Mouse (Mus musculus): Measurements from ENCODE around the gene Akap9. TPM values are rescaled to one million over a fixed set of nuclear protein-coding genes. Genes with fewer than 3 reads are reported as not detected.
"Not testable (repeated sequence)": the region's sequence is repeated elsewhere in the genome, so short reads cannot be mapped to it uniquely, and the experiment has no call there.

Akap9 gene
- polyA plus RNA-seq, 1 experiment, result 3.0 TPM

DNA sequence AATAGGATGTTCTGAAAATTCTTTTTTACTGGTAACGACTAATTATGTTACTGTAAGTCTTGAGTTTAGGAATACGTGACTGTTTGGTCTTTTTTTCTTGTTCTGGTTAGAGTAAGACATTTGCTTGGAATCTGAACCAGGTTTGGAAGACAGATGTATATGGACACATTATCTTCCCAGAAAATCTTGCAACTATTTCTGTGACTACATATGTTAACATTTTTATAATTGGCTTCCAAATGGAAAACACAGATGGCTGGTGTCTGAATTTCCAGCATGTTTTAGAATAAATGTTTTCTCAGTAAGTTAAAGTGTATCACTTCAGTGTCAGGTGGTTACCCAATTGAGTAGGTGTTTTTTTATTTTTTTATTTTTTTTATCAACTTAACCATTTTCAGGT lies 13.4 kb downstream of the Akap9 start:
- Histone ChIP-seq H3K27me3 (ENCODE audit: control insufficient read depth, insufficient read depth, insufficient read length) (no peaks in the 10 kb centered on the region), H3K4me2 (ENCODE audit: low read depth) (no peak overlapping the region), H3K36me3 (ENCODE audit: control insufficient read depth, insufficient read depth) (no peaks in the 10 kb centered on the region), H3ac (ENCODE audit: control insufficient read depth, insufficient read length) (no peak overlapping the region), H3K79me2 (ENCODE audit: control insufficient read depth, insufficient read depth) (peaks cover 23% of the 10 kb centered on the region), H3K4me3 (no peak overlapping the region)
- no peak for TF ChIP-seq POLR2AphosphoS2 (IDR thresholded peaks at IDR 0.05; ENCODE audit: insufficient read length, low read depth)
- TF ChIP-seq TCF12 (IDR thresholded peaks at IDR 0.05; ENCODE audit: insufficient read depth, poor library complexity, severe bottlenecking), result no peak
- no peak for TF ChIP-seq E2F4 (IDR thresholded peaks at IDR 0.05; ENCODE audit: insufficient read depth)

DNA sequence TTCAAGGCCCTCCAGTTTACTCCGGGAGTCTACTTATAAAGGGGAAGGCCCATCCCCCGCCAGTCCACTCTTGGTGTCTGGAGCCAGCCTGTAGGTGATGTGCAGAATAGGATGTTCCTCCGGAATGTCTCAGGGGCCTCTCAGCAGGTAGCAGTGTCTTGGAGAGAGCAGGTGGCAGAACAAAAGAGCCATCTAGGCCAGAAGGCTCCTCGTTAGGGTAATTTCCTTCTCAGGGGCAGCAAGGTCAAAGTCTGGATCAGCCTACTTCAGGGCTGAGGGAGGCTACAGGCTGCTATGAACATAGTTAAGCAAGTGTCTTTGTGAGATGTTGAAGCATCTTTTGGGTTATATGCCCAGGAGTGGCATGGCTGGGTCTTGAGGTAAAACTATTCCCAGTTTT lies 15.3 kb downstream of the Akap9 start:
- H3K36me3 ChIP-seq (ENCODE audit: control insufficient read depth, insufficient read depth); H3ac ChIP-seq (ENCODE audit: control insufficient read depth, insufficient read length); H3K4me2 ChIP-seq (ENCODE audit: low read depth); H3K27me3 ChIP-seq (ENCODE audit: control insufficient read depth, insufficient read depth, insufficient read length); H3K4me3 ChIP-seq: not testable (repeated sequence)
- H3K79me2 ChIP-seq (ENCODE audit: control insufficient read depth, insufficient read depth), result peaks cover 10% of the 10 kb centered on the region

DNA sequence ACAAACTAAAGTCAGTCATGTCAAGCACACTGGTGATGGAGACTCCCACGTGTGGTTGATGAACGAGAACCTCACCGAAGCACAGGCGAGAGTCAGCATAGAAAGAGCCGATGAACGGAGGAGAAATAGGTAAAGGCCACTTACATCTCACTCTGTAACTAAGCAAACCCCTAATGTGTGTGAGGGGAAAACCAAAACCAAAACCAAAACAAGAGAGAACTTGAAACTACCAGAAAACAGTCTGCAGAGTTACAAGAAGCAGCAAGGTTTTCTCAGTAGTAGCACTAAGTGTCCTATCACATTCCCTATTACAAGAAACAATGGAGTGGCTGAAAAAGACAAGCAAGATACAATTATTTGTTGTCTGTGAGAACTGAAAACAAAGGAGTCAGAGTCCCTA lies 24.6 kb downstream of the Akap9 start:
- TF ChIP-seq E2F4 (IDR thresholded peaks at IDR 0.05; ENCODE audit: insufficient read depth) (no peak), USF1 (IDR thresholded peaks at IDR 0.05; ENCODE audit: low read depth) (no peak), SRF (IDR thresholded peaks at IDR 0.05; ENCODE audit: control insufficient read depth, insufficient read length, low read depth) (no peak), MAX (IDR thresholded peaks at IDR 0.05; ENCODE audit: low read depth) (no peak), CEBPB (IDR thresholded peaks at IDR 0.05; ENCODE audit: insufficient read depth, poor library complexity, severe bottlenecking) (no peak), POLR2A (IDR thresholded peaks at IDR 0.05; ENCODE audit: insufficient read length, low read depth) (no peak), TCF3 (IDR thresholded peaks at IDR 0.05; ENCODE audit: insufficient read length, low read depth) (no peak), POLR2AphosphoS2 (IDR thresholded peaks at IDR 0.05; ENCODE audit: insufficient read length, low read depth) (no peak), MYOG (IDR thresholded peaks at IDR 0.05; ENCODE audit: control insufficient read depth in 1 of 3, insufficient read depth in 1 of 3, insufficient read length in 2 of 3, low read depth in 2 of 3) (no peak), TCF12 (IDR thresholded peaks at IDR 0.05; ENCODE audit: insufficient read depth, poor library complexity, severe bottlenecking) (no peak), MYOD1 (IDR thresholded peaks at IDR 0.05; ENCODE audit: control insufficient read depth in 1 of 3, insufficient read length in 2 of 3, low read depth in 2 of 3) (no peak), REST (IDR thresholded peaks at IDR 0.05; ENCODE audit: insufficient read depth, insufficient read length) (no peak)
- H3K36me3 ChIP-seq (ENCODE audit: control insufficient read depth, insufficient read depth), result peaks cover 16% of the 10 kb centered on the region
- no peaks in the 10 kb centered on the region for H3K79me2 ChIP-seq (ENCODE audit: control insufficient read depth, insufficient read depth)

DNA sequence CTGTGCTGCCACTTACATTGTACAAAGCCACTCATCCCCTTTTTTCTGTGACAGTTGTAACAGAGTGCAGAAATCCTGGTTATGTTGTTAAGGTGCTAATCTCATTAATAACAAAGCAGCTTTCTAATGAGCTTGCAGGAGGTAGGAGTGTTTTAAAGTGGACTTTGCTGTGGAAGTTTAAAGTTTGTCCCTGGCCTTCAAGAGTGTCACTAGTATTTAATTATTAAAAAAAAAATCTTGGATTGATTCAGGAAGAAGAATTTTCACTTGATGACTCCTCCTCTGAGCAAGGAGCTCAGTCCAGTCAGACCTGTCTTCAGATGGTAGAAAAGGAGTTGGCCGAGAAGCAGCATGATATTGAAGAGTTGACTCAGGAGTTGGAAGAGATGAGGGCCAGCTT lies 26.7 kb downstream of the Akap9 start:
- TF ChIP-seq TCF12 (IDR thresholded peaks at IDR 0.05; ENCODE audit: insufficient read depth, poor library complexity, severe bottlenecking), result no peak
- Histone ChIP-seq H3K79me2 (ENCODE audit: control insufficient read depth, insufficient read depth) (no peaks in the 10 kb centered on the region), H3K4me2 (ENCODE audit: low read depth) (no peak overlapping the region), H3K36me3 (ENCODE audit: control insufficient read depth, insufficient read depth) (peaks cover 16% of the 10 kb centered on the region), H3ac (ENCODE audit: control insufficient read depth, insufficient read length) (no peak overlapping the region), H3K4me3 (no peak overlapping the region), H3K27me3 (ENCODE audit: control insufficient read depth, insufficient read depth, insufficient read length) (no peaks in the 10 kb centered on the region)

More for the DNA sequence above, 24.6 kb downstream of the Akap9 start:
- Histone ChIP-seq H3K4me3 (no peak overlapping the region), H3K4me2 (ENCODE audit: low read depth) (no peak overlapping the region), H3K27me3 (ENCODE audit: control insufficient read depth, insufficient read depth, insufficient read length) (no peaks in the 10 kb centered on the region), H3ac (ENCODE audit: control insufficient read depth, insufficient read length) (no peak overlapping the region)

DNA sequence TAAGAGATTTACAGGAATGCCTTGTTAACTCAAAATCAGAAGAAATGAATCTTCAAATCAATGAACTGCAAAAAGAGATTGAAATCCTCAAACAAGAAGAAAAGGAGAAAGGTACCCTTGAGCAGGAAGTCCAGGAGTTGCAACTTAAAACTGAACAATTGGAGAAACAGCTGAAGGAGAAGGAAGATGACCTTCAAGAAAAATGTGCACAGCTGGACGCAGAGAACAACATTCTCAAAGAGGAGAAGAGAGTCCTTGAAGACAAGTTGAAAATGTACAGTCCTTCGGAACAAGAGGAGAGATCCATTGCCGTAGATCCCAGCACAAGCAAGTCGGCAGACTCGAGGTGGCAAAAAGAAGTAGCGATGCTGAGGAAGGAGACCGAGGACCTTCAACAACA lies 33.4 kb downstream of the Akap9 start:
- no peak for TF ChIP-seq POLR2AphosphoS2 (IDR thresholded peaks at IDR 0.05; ENCODE audit: insufficient read length, low read depth)
- no peak overlapping the region for H3ac ChIP-seq (ENCODE audit: control insufficient read depth, insufficient read length)
- H3K36me3 ChIP-seq (ENCODE audit: control insufficient read depth, insufficient read depth), result peaks cover 12% of the 10 kb centered on the region
- no peak overlapping the region for H3K4me3 ChIP-seq
- H3K27me3 ChIP-seq (ENCODE audit: control insufficient read depth, insufficient read depth, insufficient read length), result no peaks in the 10 kb centered on the region
- H3K79me2 ChIP-seq (ENCODE audit: control insufficient read depth, insufficient read depth), result no peaks in the 10 kb centered on the region
- H3K4me2 ChIP-seq (ENCODE audit: low read depth), result no peak overlapping the region

DNA sequence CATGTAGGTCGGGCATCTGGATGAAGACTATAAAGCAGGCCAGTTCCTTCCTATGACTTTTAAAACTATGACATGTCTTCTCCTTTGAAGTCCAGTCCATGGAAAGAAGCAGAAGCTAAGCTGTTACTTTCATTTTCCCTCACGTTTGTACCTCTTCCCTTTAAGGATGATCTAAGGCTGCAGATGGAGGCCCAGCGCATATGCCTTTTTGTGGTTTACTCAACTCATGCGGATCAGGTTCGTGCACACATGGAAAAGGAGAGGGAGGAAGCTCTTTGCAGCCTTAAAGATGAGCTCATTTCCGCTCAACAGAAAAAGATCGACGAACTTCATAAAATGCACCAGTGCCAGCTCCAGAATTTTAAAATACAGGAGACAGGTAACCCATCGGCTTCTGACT lies 40.6 kb downstream of the Akap9 start:
- peaks cover 7% of the 10 kb centered on the region for H3K36me3 ChIP-seq (ENCODE audit: control insufficient read depth, insufficient read depth)
- no peaks in the 10 kb centered on the region for H3K27me3 ChIP-seq (ENCODE audit: control insufficient read depth, insufficient read depth, insufficient read length)
- H3K79me2 ChIP-seq (ENCODE audit: control insufficient read depth, insufficient read depth), result no peaks in the 10 kb centered on the region
- H3ac ChIP-seq (ENCODE audit: control insufficient read depth, insufficient read length), result no peak overlapping the region
- TF ChIP-seq POLR2AphosphoS2 (IDR thresholded peaks at IDR 0.05; ENCODE audit: insufficient read length, low read depth) (no peak), MYOD1 (IDR thresholded peaks at IDR 0.05; ENCODE audit: control insufficient read depth in 1 of 3, insufficient read length in 2 of 3, low read depth in 2 of 3) (no peak), MAX (IDR thresholded peaks at IDR 0.05; ENCODE audit: low read depth) (no peak), USF1 (IDR thresholded peaks at IDR 0.05; ENCODE audit: low read depth) (no peak), SRF (IDR thresholded peaks at IDR 0.05; ENCODE audit: control insufficient read depth, insufficient read length, low read depth) (no peak), TCF3 (IDR thresholded peaks at IDR 0.05; ENCODE audit: insufficient read length, low read depth) (no peak), E2F4 (IDR thresholded peaks at IDR 0.05; ENCODE audit: insufficient read depth) (no peak), TCF12 (IDR thresholded peaks at IDR 0.05; ENCODE audit: insufficient read depth, poor library complexity, severe bottlenecking) (no peak), MYOG (IDR thresholded peaks at IDR 0.05; ENCODE audit: control insufficient read depth in 1 of 3, insufficient read depth in 1 of 3, insufficient read length in 2 of 3, low read depth in 2 of 3) (no peak), CEBPB (IDR thresholded peaks at IDR 0.05; ENCODE audit: insufficient read depth, poor library complexity, severe bottlenecking) (no peak)
- no peak overlapping the region for H3K4me2 ChIP-seq (ENCODE audit: low read depth)
- H3K4me3 ChIP-seq, result no peak overlapping the region
